Mouse (Mus musculus): ENCODE measurements around the gene Lyve1.

The Lyve1 gene

GRCm38 (mm10) chr7:110851541-110852203 lies 11.4 kb downstream of the Lyve1 start:
- no peak for DNase-seq

- DNase-seq: no peak
Observed at GRCm38 (mm10) chr7:110848371-110848770, 14.7 kb downstream of the Lyve1 start.

GRCm38 (mm10) chr7:110847321-110847720 lies 15.7 kb downstream of the Lyve1 start:
- DNase-seq: no peak

- DNase-seq: peak; percentile 87 to 89
Observed at GRCm38 (mm10) chr7:110843916-110844874, 18.8 kb downstream of the Lyve1 start, which contains the start of gene Rnf141. Rnf141 (minus strand) TSS chr7:110844457.

GRCm38 (mm10) chr7:110840332-110840731 lies 22.7 kb downstream of the Lyve1 start:
- no peak for DNase-seq

- no peak for DNase-seq
Observed at GRCm38 (mm10) chr7:110834522-110834921, 28.5 kb downstream of the Lyve1 start.

- no peak for DNase-seq
Observed at GRCm38 (mm10) chr7:110834018-110834417, 29.0 kb downstream of the Lyve1 start.

- DNase-seq: no peak
Observed at GRCm38 (mm10) chr7:110833024-110833423, 30.0 kb downstream of the Lyve1 start.

GRCm38 (mm10) chr7:110823995-110824953 lies 38.8 kb downstream of the Lyve1 start:
- no peak for DNase-seq

GRCm38 (mm10) chr7:110823593-110823992 lies 39.4 kb downstream of the Lyve1 start:
- DNase-seq: no peak

- no peak for DNase-seq
Observed at GRCm38 (mm10) chr7:110823076-110823475, 40.0 kb downstream of the Lyve1 start.

- no peak for DNase-seq
Observed at GRCm38 (mm10) chr7:110822055-110822454, 41.0 kb downstream of the Lyve1 start.

- DNase-seq: no peak
Observed at GRCm38 (mm10) chr7:110821653-110822052, 41.4 kb downstream of the Lyve1 start.

- no peak for DNase-seq
Observed at GRCm38 (mm10) chr7:110821068-110821467, 42.0 kb downstream of the Lyve1 start.

- DNase-seq: no peak
Observed at GRCm38 (mm10) chr7:110818787-110819350, 44.2 kb downstream of the Lyve1 start.

- DNase-seq: no peak
Observed at GRCm38 (mm10) chr7:110818206-110818605, 44.8 kb downstream of the Lyve1 start.

GRCm38 (mm10) chr7:110816037-110816436 lies 47.0 kb downstream of the Lyve1 start:
- DNase-seq: no peak

GRCm38 (mm10) chr7:110813983-110814382 lies 49.1 kb downstream of the Lyve1 start:
- DNase-seq: no peak

- DNase-seq: no peak
Observed at GRCm38 (mm10) chr7:110811529-110811928, 51.5 kb downstream of the Lyve1 start.

GRCm38 (mm10) chr7:110810995-110811394 lies 52.0 kb downstream of the Lyve1 start:
- no peak for DNase-seq

GRCm38 (mm10) chr7:110809585-110810557 lies 53.2 kb downstream of the Lyve1 start:
- DNase-seq: no peak

All from thymus, adult 18-20 months (tissue).